Mouse (Mus musculus): ENCODE measurements around the gene Nemp1.
A peak's percentile ranks its signal among the peaks of the same experiment; 100 is the strongest.
"Not testable (repeated sequence)": the region's sequence is repeated elsewhere in the genome, so short reads cannot be mapped to it uniquely, and the experiment has no call there.

Gene Nemp1

GRCm38 (mm10) chr10:127652906-127653638, 13.6 kb upstream of the Nemp1 start:
- no peak for DNase-seq

DNA sequence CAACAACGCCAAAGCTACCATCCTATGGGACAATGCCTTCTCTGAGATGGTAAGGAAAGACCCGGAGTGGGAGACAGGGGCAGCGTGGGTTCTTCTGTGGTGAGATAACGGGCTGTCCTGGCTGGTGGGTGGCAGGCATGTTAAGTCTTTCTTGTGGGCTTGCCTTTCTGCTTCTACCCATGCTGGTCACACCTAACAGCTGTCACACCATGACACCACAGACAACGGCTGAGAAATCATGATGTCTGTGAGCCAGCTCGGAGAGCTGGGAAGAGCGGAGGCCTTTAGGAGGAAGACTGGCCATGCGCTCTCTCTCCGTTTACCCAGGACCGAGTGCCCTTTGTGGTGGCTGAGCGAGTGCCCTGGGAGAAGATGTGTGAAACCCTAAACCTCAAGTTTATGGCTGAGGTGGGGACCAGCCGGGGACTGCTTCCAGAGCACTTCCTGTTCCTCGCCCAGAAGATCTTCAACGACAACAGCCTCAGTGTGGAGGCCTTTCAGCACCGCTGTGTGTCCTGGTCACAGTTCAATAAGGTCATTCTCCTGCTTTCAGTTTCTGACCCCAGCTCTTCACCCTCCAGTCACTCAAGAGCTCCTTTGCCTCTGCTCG, 11.6 kb upstream of the Nemp1 start:
- no peak for DNase-seq

DNA sequence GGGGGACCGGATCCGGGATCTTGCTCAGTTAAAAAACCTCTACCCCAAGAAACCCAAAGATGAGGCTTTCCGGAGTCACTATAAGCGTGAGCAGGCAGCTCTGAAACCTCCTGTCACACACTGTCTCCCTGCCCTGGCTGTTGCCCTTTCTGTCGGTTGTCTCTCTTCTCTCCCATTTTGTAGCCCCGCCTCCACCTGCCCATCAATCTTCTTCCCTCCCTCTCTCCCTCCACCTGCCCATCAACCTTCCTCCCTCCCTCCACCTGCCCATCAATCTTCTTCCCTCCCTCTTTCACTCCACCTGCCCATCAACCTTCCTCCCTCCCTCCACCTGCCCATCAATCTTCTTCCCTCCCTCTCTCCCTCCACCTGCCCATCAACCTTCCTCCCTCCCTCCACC, 9.1 kb upstream of the Nemp1 start:
- DNase-seq = not testable (repeated sequence)

- DNase-seq = no peak
These were observed 8.6 kb upstream of the Nemp1 start for GRCm38 (mm10) chr10:127658076-127658475.

DNA sequence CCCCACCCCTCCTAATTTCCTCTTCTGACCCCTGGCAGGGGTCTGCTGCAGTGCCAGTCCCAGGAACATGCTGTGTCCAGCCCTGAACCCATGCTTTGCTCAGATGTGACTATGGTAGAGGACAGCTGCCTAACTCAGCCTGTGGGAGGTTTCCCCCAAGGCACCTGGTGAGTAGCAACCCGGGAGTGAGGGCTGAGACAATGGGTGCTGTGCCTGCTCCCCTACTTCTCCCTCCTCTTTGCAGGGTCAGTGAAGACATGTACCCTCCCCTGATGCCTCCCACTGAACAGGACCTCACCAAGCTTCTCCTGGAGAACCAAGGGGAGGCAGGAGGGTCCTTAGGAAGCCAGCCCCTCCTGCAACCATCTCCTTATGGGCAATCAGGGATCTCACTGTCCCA, 7.2 kb upstream of the Nemp1 start:
- DNase-seq = no peak

- no peak for DNase-seq
These were observed 5.3 kb upstream of the Nemp1 start for GRCm38 (mm10) chr10:127661291-127661914.

- peak; percentile 78 for DNase-seq
These were observed 4.6 kb upstream of the Nemp1 start for GRCm38 (mm10) chr10:127661915-127662663.

DNA sequence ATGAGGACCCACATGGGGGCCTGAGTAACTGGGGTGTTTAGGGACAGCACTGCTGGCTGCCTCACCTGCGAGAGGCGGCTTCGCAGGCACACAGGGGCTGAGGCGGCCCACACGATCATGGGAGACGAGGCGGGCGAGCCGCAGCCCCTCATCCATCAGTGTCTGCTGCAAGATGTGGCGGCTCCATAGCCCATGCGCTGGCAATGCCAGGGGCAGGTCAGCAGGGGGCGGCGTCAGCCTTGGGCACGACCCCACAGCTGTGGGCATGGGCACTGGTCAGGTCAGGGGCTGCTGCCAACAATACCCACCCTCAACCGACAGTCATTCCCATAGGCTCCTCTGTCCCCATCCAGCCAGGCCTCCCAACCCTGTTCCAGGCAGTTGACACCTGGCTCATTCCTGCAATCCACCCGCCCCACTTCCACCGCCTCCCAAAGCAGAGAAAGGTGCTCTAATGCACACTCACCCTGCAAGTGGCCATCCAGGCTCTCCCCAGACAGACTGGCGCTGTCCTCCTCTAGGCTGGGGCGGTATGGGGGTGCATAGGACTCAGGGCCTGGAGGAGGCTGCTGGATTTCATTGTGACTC, 3.9 kb upstream of the Nemp1 start:
- peak; percentile 72 for DNase-seq

DNA sequence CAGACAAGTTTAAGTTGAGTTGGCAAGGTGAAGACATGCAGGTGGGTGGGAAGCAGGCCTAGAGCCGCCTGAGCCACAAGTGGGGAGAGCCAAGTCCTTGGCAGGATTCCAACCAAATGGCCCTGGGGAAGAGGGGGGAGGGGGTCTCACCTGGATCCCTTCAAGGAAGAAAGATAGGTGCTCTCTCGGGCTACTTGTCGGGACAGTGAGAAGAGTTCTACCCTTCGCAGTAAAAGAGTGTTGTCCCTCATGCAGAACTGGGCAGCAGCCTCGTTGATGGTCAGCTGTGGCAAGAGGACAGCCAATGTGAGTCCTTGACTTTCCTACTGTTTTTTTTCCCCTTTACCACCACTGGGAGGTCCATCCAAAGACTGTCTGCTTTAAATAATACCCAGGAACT, 3.1 kb upstream of the Nemp1 start:
- no peak for DNase-seq

DNA sequence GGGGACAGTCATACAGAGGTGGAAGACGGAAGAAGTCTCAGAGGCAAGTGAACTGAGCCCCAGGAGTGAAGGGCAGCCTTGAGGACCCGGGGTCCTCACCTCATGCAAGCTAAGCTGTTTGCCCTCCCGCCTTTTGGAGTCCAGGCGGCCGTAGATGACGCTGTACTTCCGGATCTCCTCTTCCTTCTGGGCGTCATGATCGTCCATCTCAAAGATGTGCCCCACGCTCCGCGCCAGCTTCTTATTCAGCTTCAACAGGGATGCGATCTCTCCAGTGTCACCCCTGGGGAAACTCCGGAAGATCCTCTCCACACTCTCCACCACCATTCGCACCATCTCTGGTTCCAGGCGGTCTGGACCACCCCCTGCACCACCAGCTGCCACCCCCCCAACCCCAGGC, 2.5 kb upstream of the Nemp1 start:
- DNase-seq = no peak

- no peak for DNase-seq
These were observed 1.8 kb upstream of the Nemp1 start for GRCm38 (mm10) chr10:127664891-127665290.

GRCm38 (mm10) chr10:127665366-127666181, 1.1 kb upstream of the Nemp1 start:
- no peak for DNase-seq

GRCm38 (mm10) chr10:127667269-127668092, 780 bp downstream of the Nemp1 start:
- DNase-seq = peak; percentile 70

DNA sequence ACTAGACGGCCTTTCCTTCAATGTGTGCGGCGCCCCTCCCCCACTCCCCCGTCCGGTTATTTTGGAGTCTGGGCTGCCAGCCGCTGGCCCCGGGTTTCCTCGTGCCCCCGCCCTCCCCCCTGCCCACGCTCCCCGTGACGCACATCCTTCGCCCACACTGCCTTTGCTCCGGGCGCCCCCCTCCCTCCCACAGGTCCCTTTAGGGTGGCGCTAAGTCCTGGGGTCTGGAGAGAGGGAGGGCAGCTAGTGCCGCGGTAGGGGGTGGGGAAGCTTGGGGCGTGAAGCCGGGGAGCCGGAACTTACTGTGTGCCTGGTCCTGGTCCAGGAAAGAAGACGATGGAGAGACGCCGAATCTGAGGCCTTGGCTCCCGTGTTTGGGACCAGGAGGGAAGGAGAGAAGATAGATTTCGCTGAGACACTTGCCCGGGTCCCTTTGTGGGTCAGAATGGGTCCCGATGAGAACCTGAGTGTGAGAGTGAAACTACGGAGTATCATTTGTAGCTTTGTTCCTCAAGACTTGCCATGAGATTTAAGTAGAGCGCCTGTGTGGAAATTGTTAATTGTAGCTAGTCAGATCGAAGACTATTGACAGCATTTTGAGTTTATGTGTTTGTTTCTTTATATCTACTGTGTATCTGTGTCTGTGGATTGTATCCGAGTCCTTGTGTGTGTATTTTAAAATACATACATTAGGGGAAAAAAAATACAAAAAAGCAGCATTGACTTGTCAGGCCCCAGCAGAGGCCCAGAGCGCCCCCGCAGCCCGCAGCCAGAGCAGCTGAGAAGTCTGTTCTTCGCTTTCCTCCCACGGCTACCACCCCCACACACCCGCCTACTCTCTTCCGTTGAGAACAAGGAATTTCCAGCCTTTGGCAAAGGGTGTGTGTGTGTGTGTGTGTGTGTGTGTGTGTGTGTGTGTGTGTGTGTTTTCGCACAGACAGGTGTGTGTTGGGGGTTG, 1.7 kb downstream of the Nemp1 start, which contains the start of gene Nab2:
Nab2 (minus strand) TSS at position 476 of the 958 bp plus-strand sequence.
- peak; percentile 90 for DNase-seq

GRCm38 (mm10) chr10:127669170-127669569, 2.5 kb downstream of the Nemp1 start:
- DNase-seq = peak; percentile 46

DNA sequence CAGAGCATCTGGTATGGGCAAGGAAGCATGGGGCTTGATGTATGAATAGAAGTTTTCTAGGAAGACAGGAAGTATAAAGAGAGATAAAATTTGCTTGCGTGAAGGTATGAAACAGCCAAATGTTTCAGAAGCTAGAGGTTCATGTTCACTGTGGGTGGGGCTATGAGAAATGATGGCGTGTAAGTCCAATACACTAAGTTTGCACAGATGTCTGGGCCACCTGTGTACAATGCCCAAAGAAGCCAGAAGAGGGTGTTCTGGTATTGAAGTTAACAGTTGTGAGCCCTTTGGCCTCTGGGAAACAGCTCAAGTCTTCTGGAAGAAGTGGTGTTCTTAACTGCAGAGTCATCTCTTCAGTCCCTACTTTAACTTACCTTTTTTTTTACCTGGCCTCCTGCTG, 3.5 kb downstream of the Nemp1 start:
- DNase-seq = no peak

GRCm38 (mm10) chr10:127671276-127671675, 4.6 kb downstream of the Nemp1 start:
- peak; percentile 59 for DNase-seq

GRCm38 (mm10) chr10:127674046-127674655, 7.5 kb downstream of the Nemp1 start:
- no peak for DNase-seq

GRCm38 (mm10) chr10:127674794-127675522, 8.3 kb downstream of the Nemp1 start:
- DNase-seq = peak; percentile 78

All from thymus, postnatal 14 days (tissue).